19 mouse cellular contexts compared by ENCODE assay signal in the genomic region with DNA sequence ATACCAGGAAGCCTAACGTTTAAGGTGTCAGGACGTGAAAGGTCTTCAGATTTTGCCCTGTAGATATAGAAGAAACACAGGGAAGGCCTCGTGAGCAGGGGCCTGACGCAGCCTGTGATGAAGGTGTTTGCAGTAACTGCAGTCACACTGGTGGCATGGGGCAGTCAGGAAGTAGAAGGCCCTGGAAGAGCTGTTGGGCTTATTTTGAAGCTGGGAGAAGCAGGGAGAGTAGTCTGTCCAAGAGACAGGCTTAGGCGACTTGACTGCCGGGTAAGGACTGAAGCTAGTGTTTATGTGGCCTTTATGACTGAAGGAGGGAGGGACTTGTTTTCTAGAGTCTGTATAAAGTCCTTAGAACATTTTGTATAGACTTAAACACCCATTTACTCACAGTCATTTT. TPM values are rescaled to one million over a fixed set of nuclear protein-coding genes. Genes with fewer than 3 reads are reported as not detected.
DNase-seq lines count a peak whose midpoint lies in the region; ATAC-seq and TF ChIP-seq lines count a peak whose summit lies in the region.
"Had no signal": no experiment of that assay in that cellular context is flagged by ENCODE, and none has a peak within 500 bp of the region (broad histone marks: within the 10 kb centered on the region; RNA-seq: fewer than 3 reads in every experiment).

No protein-coding gene starts in this region.

- peak; percentile 17 for DNase-seq in adrenal gland, adult 2 months
- DNase-seq in adrenal gland, postnatal 10 days = no peak
- no peak for DNase-seq in heart, adult 2 months
- DNase-seq in kidney, postnatal 10 days = no peak
- DNase-seq in midbrain, embryonic 11.5 days (ENCODE audit: low spot score, missing footprints) = no peak
- DNase-seq: cerebellum, postnatal 10 days; kidney, postnatal 14 days; lung, adult 18-20 months; lung, postnatal 14 days; right cerebral cortex, postnatal 25 days had no signal

- peaks cover 20% of the 10 kb centered on the region for H3K36me3 ChIP-seq in heart, embryonic 13.5 days
- no peaks in the 10 kb centered on the region; the same call in 1 of the 2 replicates for H3K36me3 ChIP-seq in heart, adult 2 months (ENCODE audit: control insufficient read depth, insufficient read depth, low read length)
- H3K36me3 ChIP-seq in kidney, embryonic 14.5 days (ENCODE audit: control insufficient read depth, insufficient read depth, low read length) = peaks cover 17% of the 10 kb centered on the region
- no peaks in the 10 kb centered on the region; the same call in 1 of the 2 replicates for H3K36me3 ChIP-seq in midbrain, embryonic 13.5 days
- H3K36me3 ChIP-seq in midbrain, embryonic 11.5 days (ENCODE audit: control insufficient read depth, insufficient read depth, low read length) = no peaks in the 10 kb centered on the region
- H3K36me3 ChIP-seq: intestine, embryonic 15.5 days; stomach, embryonic 15.5 days had no signal

- H3K9ac ChIP-seq in heart, embryonic 13.5 days = 0 out of 2 replicates have a peak overlapping the region, but pooled peaks have one; percentile 19
- no peak overlapping the region for H3K9ac ChIP-seq in heart, adult 2 months (ENCODE audit: low read depth, low read length)
- no peak overlapping the region for H3K9ac ChIP-seq in kidney, embryonic 14.5 days (ENCODE audit: low read depth, low read length)
- H3K9ac ChIP-seq in midbrain, embryonic 13.5 days (replicated peaks) = no peak overlapping the region
- no peak overlapping the region for H3K9ac ChIP-seq in midbrain, embryonic 11.5 days (ENCODE audit: low read length)
- H3K9ac ChIP-seq: embryonic facial prominence, embryonic 13.5 days; intestine, embryonic 15.5 days; stomach, embryonic 15.5 days had no signal

- intact Hi-C loops in heart, adult 2 months (cut with DNase I) = loop anchor here (10.0 kb wide), 1 partner anchor 298 kb away; no protein-coding TSS in a partner anchor

- no peaks in the 10 kb centered on the region for H3K79me2 ChIP-seq in heart, adult 2 months (replicated peaks; ENCODE audit: control insufficient read depth, insufficient read depth, low read length)

- ATAC-seq in heart, embryonic 13.5 days (ENCODE audit: extremely low read depth, insufficient number of reproducible peaks, low FRiP score, low TSS enrichment) = no peak
- ATAC-seq in kidney, embryonic 14.5 days (ENCODE audit: low FRiP score, low TSS enrichment) = no peak
- ATAC-seq in midbrain, embryonic 13.5 days = no peak
- no peak for ATAC-seq in midbrain, embryonic 11.5 days (ENCODE audit: low FRiP score)
- ATAC-seq: intestine, embryonic 15.5 days had no signal

- peaks cover 5% of the 10 kb centered on the region; the same call in 1 of the 2 replicates for H3K27me3 ChIP-seq in heart, embryonic 13.5 days (replicated peaks)
- no peaks in the 10 kb centered on the region for H3K27me3 ChIP-seq in heart, adult 2 months (ENCODE audit: control insufficient read depth, insufficient read depth, low read length)
- no peaks in the 10 kb centered on the region for H3K27me3 ChIP-seq in kidney, embryonic 14.5 days (ENCODE audit: control insufficient read depth, insufficient read depth, low read length)
- peaks cover 39% of the 10 kb centered on the region for H3K27me3 ChIP-seq in midbrain, embryonic 13.5 days
- H3K27me3 ChIP-seq in midbrain, embryonic 11.5 days (ENCODE audit: control insufficient read depth, insufficient read depth, low read length) = no peaks in the 10 kb centered on the region
- H3K27me3 ChIP-seq: embryonic facial prominence, embryonic 13.5 days; intestine, embryonic 15.5 days; stomach, embryonic 15.5 days had no signal

- WGBS in heart, embryonic 13.5 days = 51% methylated on average over 6 of the region's 6 CpGs
- WGBS in heart, adult 2 months = 71% methylated on average over 6 of the region's 6 CpGs
- WGBS in kidney, embryonic 14.5 days = 44% methylated on average over 6 of the region's 6 CpGs
- 29% methylated on average over 6 of the region's 6 CpGs for WGBS in midbrain, embryonic 13.5 days
- WGBS in midbrain, embryonic 11.5 days = 20% methylated on average over 6 of the region's 6 CpGs

- TF ChIP-seq EP300 in heart, adult 2 months (IDR thresholded peaks at IDR 0.05; ENCODE audit: insufficient read depth, low read depth, low read length) = no peak

- TF ChIP-seq CTCF in heart, adult 2 months (IDR thresholded peaks at IDR 0.05) = no peak

- H3K4me1 ChIP-seq in heart, embryonic 13.5 days = peaks cover 66% of the 10 kb centered on the region
- no peaks in the 10 kb centered on the region for H3K4me1 ChIP-seq in heart, adult 2 months (ENCODE audit: control insufficient read depth, insufficient read depth, low read length)
- H3K4me1 ChIP-seq in kidney, embryonic 14.5 days (ENCODE audit: control insufficient read depth, insufficient read depth, low read length) = peaks cover 44% of the 10 kb centered on the region
- peaks cover 51% of the 10 kb centered on the region for H3K4me1 ChIP-seq in midbrain, embryonic 13.5 days (replicated peaks)
- H3K4me1 ChIP-seq in midbrain, embryonic 11.5 days (ENCODE audit: control insufficient read depth, insufficient read depth, low read length) = peaks cover 53% of the 10 kb centered on the region

- no peak overlapping the region for H3K4me3 ChIP-seq in heart, embryonic 13.5 days
- H3K4me3 ChIP-seq in heart, adult 2 months = no peak overlapping the region
- H3K4me3 ChIP-seq in kidney, embryonic 14.5 days (ENCODE audit: low read length) = no peak overlapping the region
- no peak overlapping the region for H3K4me3 ChIP-seq in midbrain, embryonic 13.5 days (replicated peaks)
- no peak overlapping the region for H3K4me3 ChIP-seq in midbrain, embryonic 11.5 days (ENCODE audit: low read depth, low read length)
- H3K4me3 ChIP-seq: embryonic facial prominence, embryonic 13.5 days; intestine, embryonic 15.5 days; myocyte; stomach, embryonic 15.5 days had no signal

- H3K27ac ChIP-seq in heart, embryonic 13.5 days (replicated peaks) = peak overlapping the region; percentile 46
- no peak overlapping the region for H3K27ac ChIP-seq in heart, adult 2 months
- H3K27ac ChIP-seq in kidney, embryonic 14.5 days (ENCODE audit: low read depth, low read length) = peak overlapping the region; percentile 38; the same call in 1 of the 2 replicates
- H3K27ac ChIP-seq in midbrain, embryonic 13.5 days = no peak overlapping the region
- H3K27ac ChIP-seq in midbrain, embryonic 11.5 days (ENCODE audit: low read depth, low read length) = no peak overlapping the region
- H3K27ac ChIP-seq: embryonic facial prominence, embryonic 13.5 days; intestine, embryonic 15.5 days; stomach, embryonic 15.5 days had no signal

- H3K9me3 ChIP-seq in heart, embryonic 13.5 days = no peaks in the 10 kb centered on the region
- H3K9me3 ChIP-seq in kidney, embryonic 14.5 days (ENCODE audit: control insufficient read depth, low read length) = no peaks in the 10 kb centered on the region
- H3K9me3 ChIP-seq in midbrain, embryonic 13.5 days = no peaks in the 10 kb centered on the region
- H3K9me3 ChIP-seq in midbrain, embryonic 11.5 days (ENCODE audit: control insufficient read depth, low read length) = no peaks in the 10 kb centered on the region
- H3K9me3 ChIP-seq: embryonic facial prominence, embryonic 13.5 days; intestine, embryonic 15.5 days; stomach, embryonic 15.5 days had no signal

- H3K4me2 ChIP-seq in heart, embryonic 13.5 days = no peak overlapping the region
- no peak overlapping the region for H3K4me2 ChIP-seq in kidney, embryonic 14.5 days (replicated peaks; ENCODE audit: low read depth, low read length)
- peak overlapping the region; percentile 31; the same call in 1 of the 2 replicates for H3K4me2 ChIP-seq in midbrain, embryonic 13.5 days (replicated peaks)
- H3K4me2 ChIP-seq in midbrain, embryonic 11.5 days = no peak overlapping the region; the same call in 1 of the 2 replicates
- H3K4me2 ChIP-seq: embryonic facial prominence, embryonic 13.5 days; intestine, embryonic 15.5 days; liver, embryonic 11.5 days; stomach, embryonic 15.5 days had no signal

- no peak for TF ChIP-seq POLR2A in heart, adult 2 months (IDR thresholded peaks at IDR 0.05; ENCODE audit: insufficient read depth, low read depth, low read length)

RNA-seq across cellular contexts. Expression of a gene that starts 57.4 kb away (rescaled TPM):
- 10 to 100 TPM; 39.9 to 75.4 TPM for total RNA-seq in adrenal gland, adult 2 months (2021)
- 23.3 and 36.1 TPM in 2 replicates for polyA plus RNA-seq in adrenal gland, adult 2 months (2012; rRNA removed)
- total RNA-seq in adrenal gland, postnatal 10 days (2021) = 10 to 100 TPM; 49.8 to 60.2 TPM
- 10.7 and 11.8 TPM in 2 replicates for polyA plus RNA-seq in heart, embryonic 13.5 days (2015; fragmentation: Nextera tagmentation; extraction: Ambion mirVana)
- total RNA-seq in heart, adult 2 months (2021) = 10 to 100 TPM; 16.6 to 18.7 TPM
- polyA plus RNA-seq in heart, adult 2 months (2012; rRNA removed) = 9.8 and 14.0 TPM in 2 replicates
- 22.2 and 39.7 TPM in 2 replicates for polyA plus RNA-seq in kidney, embryonic 14.5 days (2014; fragmentation: Nextera tagmentation; extraction: Ambion mirVana)
- polyA plus RNA-seq in midbrain, embryonic 13.5 days (2015; fragmentation: Nextera tagmentation; extraction: Ambion mirVana) = 10.9 and 11.9 TPM in 2 replicates
- 23.1 and 25.1 TPM in 2 replicates for polyA plus RNA-seq in midbrain, embryonic 11.5 days (2014; fragmentation: Nextera tagmentation; extraction: Ambion mirVana)
- total RNA-seq: granulocyte monocyte progenitor cell, adult 5-6 weeks had no signal

Comparison
In these comparisons a context has a peak if more than half of its experiments do, and no peak if none do; other contexts are left out.
1. H3K27ac ChIP-seq: peak in heart, embryonic 13.5 days (single experiment) and kidney, embryonic 14.5 days (single experiment); none in heart, adult 2 months (single experiment), midbrain, embryonic 13.5 days (single experiment) and midbrain, embryonic 11.5 days (single experiment).